Mouse (Mus musculus) liver, embryonic 14.5 days (tissue): ENCODE results near the gene Memo1. TPM values are rescaled to one million over a fixed set of nuclear protein-coding genes. Genes with fewer than 3 reads are reported as not detected.

Experiments
- ATAC-seq: fragments of 200-750 bp; cut with Nextera tagmentation; 2 replicates; pipeline ENCODE4 v1.8.0; 2017; ENCODE audit warnings: moderate number of reproducible peaks, mild to moderate bottlenecking, moderate library complexity; ENCODE audit not compliant: insufficient read depth
- DNase-seq, 3 experiments: peaks; one replicate each; pipeline ENCODE4 v3.0.0-alpha.2; 2012 to 2013; ENCODE audit warnings: low read depth in 3 of 3, low spot score in 3 of 3
- H3K27ac ChIP-seq: fragments of 300-500 bp; sonication (generic); 2 replicates; pipeline ENCODE4 v1.5.1; 2014; ENCODE audit warnings: moderate library complexity, mild to moderate bottlenecking, control low read depth, inconsistent platforms
- H3K27me3 ChIP-seq: fragments of 300-500 bp; sonication (generic); 2 replicates; pipeline ENCODE4 v1.6.1; 2014; ENCODE audit warnings: mild to moderate bottlenecking, low read length, moderate library complexity; ENCODE audit not compliant: control insufficient read depth, insufficient read depth
- H3K36me3 ChIP-seq: fragments of 300-500 bp; sonication (generic); replicated peaks from 2 replicates; pipeline ENCODE4 v1.6.1; 2014; ENCODE audit warnings: low read depth; ENCODE audit not compliant: control insufficient read depth, insufficient read depth
- H3K4me1 ChIP-seq, 2 experiments: fragments of 200-500 bp in 1 of 2; fragments of 300-500 bp in 1 of 2; sonication (generic) in 1 of 2; replicated peaks; 2 replicates each; pipeline ENCODE4 v1.6.1; 2012 to 2014; ENCODE audit warnings: antibody characterized with exemption in 1 of 2, inconsistent platforms in 1 of 2, low read length in 1 of 2; ENCODE audit not compliant: control insufficient read depth in 2 of 2, insufficient read depth in 2 of 2
- H3K4me2 ChIP-seq: fragments of 300-500 bp; sonication (generic); 2 replicates; pipeline ENCODE4 v1.6.1; 2014; ENCODE audit warnings: low read depth, mild to moderate bottlenecking, control low read depth, moderate library complexity
- H3K4me3 ChIP-seq, 2 experiments: fragments of 200-500 bp in 1 of 2; fragments of 300-500 bp in 1 of 2; sonication (generic) in 1 of 2; 2 replicates each; pipeline ENCODE4 v1.5.1; 2012 to 2014; ENCODE audit warnings: low read depth in 2 of 2, low read length in 2 of 2, mild to moderate bottlenecking in 2 of 2, control low read depth in 1 of 2, inconsistent platforms in 1 of 2, moderate library complexity in 1 of 2; ENCODE audit not compliant: insufficient read depth in 1 of 2
- H3K9ac ChIP-seq: fragments of 300-500 bp; sonication (generic); replicated peaks from 2 replicates; pipeline ENCODE4 v1.6.1; 2014; ENCODE audit warnings: mild to moderate bottlenecking, control low read depth, moderate library complexity
- H3K9me3 ChIP-seq: fragments of 300-500 bp; sonication (generic); 2 replicates; pipeline ENCODE4 v1.6.1; 2016; ENCODE audit warnings: low read length, mixed read lengths; ENCODE audit not compliant: control insufficient read depth
- CTCF ChIP-seq: IDR thresholded peaks from 2 replicates; pipeline ENCODE4 v1.5.1; 2016; ENCODE audit warnings: antibody characterized with exemption, low read depth, control low read depth
- EP300 ChIP-seq: IDR thresholded peaks from 2 replicates; pipeline ENCODE4 v1.6.1; 2016; ENCODE audit warnings: antibody characterized with exemption, low read depth
- WGBS: fragments of 180-500 bp; shearing (Covaris S2); extraction: QIAGEN DNeasy Blood & Tissue Kit; methylation state at CpG from one replicate; pipeline ENCODE4 v1.1.7; 2014; ENCODE audit not compliant: insufficient replicate concordance; 5-methylcytosine and 5-hydroxymethylcytosine counted together
- polyA plus RNA-seq, 2 experiments: library from polyadenylated mRNA; depleted of rRNA in 1 of 2; stranded (reverse) in 1 of 2; unstranded in 1 of 2; fragments of >200 nt; fragmentation: Nextera tagmentation in 1 of 2; extraction: Ambion mirVana in 1 of 2; gene quantifications; 2 replicates each; pipeline versions ENCODE4 v1.2.1 to v1.2.3; 2012 to 2014

The Memo1 gene
- polyA plus RNA-seq, 2 experiments: 38.8 to 111 TPM

DNA sequence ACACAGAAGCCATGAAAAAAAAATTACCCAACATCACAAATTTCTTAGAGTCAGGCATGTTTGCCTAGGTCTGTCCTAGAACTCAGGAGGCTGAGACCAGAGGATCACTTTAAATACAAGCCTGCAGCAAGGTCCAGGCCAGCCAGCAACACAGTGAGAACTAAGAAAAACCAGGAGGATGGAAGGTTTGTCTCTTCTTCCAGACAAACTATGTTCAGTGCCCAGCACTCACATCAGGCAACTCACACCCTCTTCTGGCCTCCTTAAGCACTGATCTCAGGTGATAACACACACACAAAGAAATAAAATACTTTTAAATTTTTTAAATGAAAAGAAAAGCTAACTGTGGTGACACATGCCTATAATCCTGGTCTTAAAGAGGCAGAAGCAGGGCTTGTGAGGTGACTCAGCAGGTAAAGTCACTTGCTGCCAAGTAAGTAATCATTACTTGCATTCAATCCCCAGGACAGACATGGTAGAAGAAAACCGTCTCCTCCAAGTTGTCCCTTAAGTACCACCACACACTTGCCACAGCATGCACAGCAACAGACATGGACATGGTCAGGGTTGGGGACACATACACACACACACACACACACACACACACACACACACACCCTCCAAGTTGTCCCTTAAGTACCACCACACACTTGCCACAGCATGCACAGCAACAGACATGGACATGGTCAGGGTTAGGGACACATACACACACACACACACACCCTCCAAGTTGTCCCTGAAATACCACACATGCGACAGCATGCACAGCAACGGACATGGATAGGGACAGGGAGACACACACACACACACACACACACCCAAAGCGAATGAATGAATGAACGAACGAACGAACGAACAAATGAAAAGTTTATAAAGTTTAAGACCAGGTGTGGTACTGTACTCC is 16.1 kb downstream of the Memo1 start:
- H3K4me1 ChIP-seq: peaks cover 21 to 25% of the 10 kb centered on the region in 2 experiments

DNA sequence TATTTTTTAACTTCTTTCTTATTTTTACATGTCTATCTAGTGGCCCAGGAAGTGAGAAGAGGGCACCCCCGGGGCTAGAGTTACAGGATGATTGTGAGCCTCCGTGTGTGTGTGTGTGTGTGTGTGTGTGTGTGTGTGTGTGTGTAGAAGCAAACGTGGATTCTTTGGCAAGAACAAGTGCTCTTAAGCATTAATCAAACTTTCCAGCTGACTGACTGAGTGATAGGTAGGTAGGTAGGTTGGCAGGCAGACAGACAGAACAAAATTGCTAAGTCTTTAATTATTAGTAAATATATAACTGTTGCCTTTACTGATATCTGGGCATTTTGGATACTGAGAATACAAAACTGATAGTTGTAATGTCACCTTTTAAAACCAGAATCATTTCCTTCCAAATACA is 20.9 kb downstream of the Memo1 start:
- peaks cover 2% of the 10 kb centered on the region for H3K36me3 ChIP-seq
- H3K4me3 ChIP-seq: no peak overlapping the region
- DNase-seq (no peak), ATAC-seq (no peak)
- no peak overlapping the region for H3K9ac ChIP-seq
- H3K27me3 ChIP-seq: no peaks in the 10 kb centered on the region
- TF ChIP-seq CTCF: no peak
- no peak for TF ChIP-seq EP300
- no peak overlapping the region for H3K27ac ChIP-seq
- WGBS: 42% methylated on average over 3 of the region's 3 CpGs
- H3K4me2 ChIP-seq: no peak overlapping the region
- H3K4me1 ChIP-seq: peaks cover 34 to 38% of the 10 kb centered on the region in 2 experiments
- no peaks in the 10 kb centered on the region for H3K9me3 ChIP-seq

More for the DNA sequence above, 16.1 kb downstream of the Memo1 start:
- Histone ChIP-seq H3K27me3 (no peaks in the 10 kb centered on the region), H3K4me3 (no peak overlapping the region), H3K9ac (no peak overlapping the region), H3K9me3 (no peaks in the 10 kb centered on the region), H3K27ac (peak overlapping the region; percentile 39; the same call in 1 of the 2 replicates), H3K36me3 (peaks cover 2% of the 10 kb centered on the region), H3K4me2 (peak overlapping the region; percentile 14; the same call in 1 of the 2 replicates)
- 83% methylated on average over 8 of the region's 8 CpGs for WGBS
- no peak for DNase-seq
- ATAC-seq: peak; percentile 59
- TF ChIP-seq EP300: no peak
- TF ChIP-seq CTCF: 0 out of 2 replicates have a peak, but pooled peaks have one; percentile 13

DNA sequence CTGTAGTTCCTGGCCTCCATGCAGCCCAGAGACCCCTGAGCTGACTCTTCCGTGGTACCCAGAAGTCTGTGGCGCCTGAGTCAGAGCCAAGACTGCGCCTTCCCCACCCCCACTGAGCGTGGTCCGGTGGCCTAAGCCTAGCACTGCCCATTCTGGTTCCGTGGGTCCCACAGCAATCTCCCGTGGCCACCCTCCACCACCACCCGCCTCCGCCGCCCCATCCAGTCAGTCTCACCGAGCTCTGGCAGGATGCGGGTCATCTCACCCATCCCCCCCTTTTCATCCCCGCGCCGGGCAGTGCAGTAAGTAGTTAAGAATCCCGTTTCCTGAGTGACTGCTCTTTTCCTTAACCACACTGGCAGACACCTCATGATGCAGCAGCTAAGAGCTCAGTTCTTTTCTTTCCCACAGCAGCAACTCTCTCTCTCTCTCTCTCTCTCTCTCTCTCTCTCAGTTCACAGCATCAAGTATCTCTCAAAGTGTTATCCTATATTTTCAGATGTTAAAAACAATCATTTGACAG is 22.6 kb downstream of the Memo1 start:
- Histone ChIP-seq H3K4me2 (peak overlapping the region; percentile 39), H3K36me3 (peaks cover 8% of the 10 kb centered on the region), H3K9me3 (peaks cover 6% of the 10 kb centered on the region), H3K9ac (no peak overlapping the region), H3K27me3 (no peaks in the 10 kb centered on the region), H3K4me3 (no peak overlapping the region), H3K27ac (no peak overlapping the region), H3K4me1 (peaks cover 30 to 43% of the 10 kb centered on the region in 2 experiments)
- WGBS: 47% methylated on average over 16 of the region's 16 CpGs
- ATAC-seq (0 out of 2 replicates have a peak, but pooled peaks have one; percentile 27), DNase-seq (no peak)
- TF ChIP-seq CTCF (no peak), EP300 (no peak)

DNA sequence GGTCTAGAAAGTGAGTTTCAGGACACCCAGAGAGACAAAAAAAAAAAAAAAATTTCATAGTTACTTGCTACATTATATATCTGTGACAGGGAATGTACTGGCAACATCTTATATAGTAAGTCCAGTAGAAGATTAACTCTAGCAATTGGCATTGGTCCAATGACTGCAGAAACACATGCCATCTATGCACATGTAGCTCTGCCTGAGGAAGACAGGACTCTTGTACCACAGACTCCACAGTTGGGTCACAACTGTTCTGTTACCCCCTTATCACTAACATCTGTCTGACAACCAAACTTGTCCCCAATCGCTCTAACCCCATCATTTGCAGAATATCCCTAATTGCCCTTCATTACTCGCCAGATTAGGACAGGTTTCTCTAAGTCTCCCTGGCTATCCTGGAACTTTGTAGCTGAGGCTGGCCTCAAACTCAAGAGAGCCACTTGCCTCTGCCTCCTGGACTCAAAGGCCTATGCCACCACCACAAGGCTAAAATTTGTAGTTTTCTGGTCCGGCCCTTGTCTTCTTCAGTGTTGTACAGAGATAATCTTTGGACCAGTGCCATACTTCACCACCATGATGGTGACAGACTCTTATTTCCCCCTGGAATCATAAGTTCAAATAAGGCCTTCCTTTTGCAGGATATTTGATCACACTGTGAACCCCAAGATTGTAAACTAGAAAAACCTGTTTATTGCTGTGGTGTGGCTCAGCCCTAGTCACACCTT is 23.6 kb downstream of the Memo1 start:
- Histone ChIP-seq H3K27me3 (no peaks in the 10 kb centered on the region), H3K27ac (no peak overlapping the region; the same call in 1 of the 2 replicates), H3K9ac (no peak overlapping the region), H3K9me3 (peaks cover 6% of the 10 kb centered on the region), H3K4me2 (peak overlapping the region; percentile 28; the same call in 1 of the 2 replicates), H3K4me3 (no peak overlapping the region), H3K4me1 (peaks cover 39 to 50% of the 10 kb centered on the region in 2 experiments), H3K36me3 (peaks cover 8% of the 10 kb centered on the region)
- WGBS: 43% methylated on average over 3 of the region's 3 CpGs
- ATAC-seq (no peak), DNase-seq (no peak)
- TF ChIP-seq EP300: peak; percentile 27; the same call in 1 of the 2 replicates
- no peak for TF ChIP-seq CTCF
